Mouse (Mus musculus) liver, embryonic 13.5 days (tissue): Measurements from ENCODE around the gene Snx9. TPM values are rescaled to one million over a fixed set of nuclear protein-coding genes. Genes with fewer than 3 reads are reported as not detected.

Source experiments
- ATAC-seq: fragments of 200-750 bp; cut with Nextera tagmentation; 2 replicates; pipeline ENCODE4 v1.8.0; 2017; ENCODE audit warnings: low read depth, mild to moderate bottlenecking, moderate number of reproducible peaks, moderate library complexity
- DNase-seq: peaks from one replicate; pipeline ENCODE4 v3.0.0; 2022
- H3K27ac ChIP-seq: fragments of 300-500 bp; sonication (generic); 2 replicates; pipeline ENCODE4 v1.5.1; 2015; ENCODE audit warnings: moderate library complexity, mild to moderate bottlenecking, inconsistent platforms
- H3K27me3 ChIP-seq: fragments of 300-500 bp; sonication (generic); 2 replicates; pipeline ENCODE4 v1.6.1; 2015; ENCODE audit warnings: mild to moderate bottlenecking, inconsistent platforms
- H3K36me3 ChIP-seq: fragments of 300-500 bp; sonication (generic); 2 replicates; pipeline ENCODE4 v1.6.1; 2015; ENCODE audit warnings: mild to moderate bottlenecking, inconsistent platforms
- H3K4me1 ChIP-seq: fragments of 300-500 bp; sonication (generic); replicated peaks from 2 replicates; pipeline ENCODE4 v1.6.1; 2015; ENCODE audit warnings: inconsistent platforms
- H3K4me2 ChIP-seq: fragments of 300-500 bp; sonication (generic); 2 replicates; pipeline ENCODE4 v1.6.1; 2015; ENCODE audit warnings: inconsistent platforms, mild to moderate bottlenecking, moderate library complexity
- H3K4me3 ChIP-seq: fragments of 300-500 bp; sonication (generic); replicated peaks from 2 replicates; pipeline ENCODE4 v1.5.1; 2015; ENCODE audit warnings: mild to moderate bottlenecking, inconsistent platforms
- H3K9ac ChIP-seq: fragments of 300-500 bp; sonication (generic); 2 replicates; pipeline ENCODE4 v1.6.1; 2015; ENCODE audit warnings: mild to moderate bottlenecking, inconsistent platforms
- H3K9me3 ChIP-seq: fragments of 300-500 bp; sonication (generic); replicated peaks from 2 replicates; pipeline ENCODE4 v1.6.1; 2016; ENCODE audit warnings: inconsistent platforms
- WGBS: fragments of 180-500 bp; shearing (Covaris S2); methylation state at CpG from one replicate; pipeline ENCODE4 v1.1.7; 2015; ENCODE audit not compliant: insufficient replicate concordance; 5-methylcytosine and 5-hydroxymethylcytosine counted together
- polyA plus RNA-seq: library from polyadenylated mRNA; unstranded; fragments of >200 nt; fragmentation: Nextera tagmentation; extraction: Ambion mirVana; gene quantifications from 2 replicates; pipeline ENCODE4 v1.2.1, GENCODE M21; 2015

Snx9 gene
- polyA plus RNA-seq, 1 experiment from 2014 or later = 12.2 TPM

GRCm38 (mm10) chr17:5890429-5890828 lies 49.3 kb downstream of the Snx9 start:
- H3K36me3 ChIP-seq = peaks cover 3% of the 10 kb centered on the region
- DNase-seq (peak; percentile 79), ATAC-seq (peak; percentile 72)
- H3K4me2 ChIP-seq = peak overlapping the region; percentile 43
- WGBS = 17% methylated on average over 8 of the region's 8 CpGs
- H3K9ac ChIP-seq = 0 out of 2 replicates have a peak overlapping the region, but pooled peaks have one; percentile 26
- no peaks in the 10 kb centered on the region for H3K9me3 ChIP-seq
- H3K4me1 ChIP-seq = peaks cover 69% of the 10 kb centered on the region
- no peaks in the 10 kb centered on the region for H3K27me3 ChIP-seq
- no peak overlapping the region for H3K4me3 ChIP-seq
- peak overlapping the region; percentile 60; the same call in 1 of the 2 replicates for H3K27ac ChIP-seq

GRCm38 (mm10) chr17:5891933-5892683 lies 51.0 kb downstream of the Snx9 start:
- Histone ChIP-seq H3K4me2 (no peak overlapping the region), H3K27me3 (no peaks in the 10 kb centered on the region), H3K9me3 (no peaks in the 10 kb centered on the region), H3K4me1 (peaks cover 52% of the 10 kb centered on the region), H3K27ac (peak overlapping the region; percentile 77), H3K4me3 (no peak overlapping the region), H3K9ac (no peak overlapping the region), H3K36me3 (peaks cover 3% of the 10 kb centered on the region)
- ATAC-seq = peak; percentile 39
- DNase-seq = no peak
- 58% methylated on average over 9 of the region's 9 CpGs for WGBS

GRCm38 (mm10) chr17:5893092-5893491 lies 52.0 kb downstream of the Snx9 start:
- peaks cover 3% of the 10 kb centered on the region for H3K36me3 ChIP-seq
- DNase-seq = peak; percentile 25
- 2% methylated on average over 7 of the region's 7 CpGs for WGBS
- H3K4me2 ChIP-seq = no peak overlapping the region; the same call in 1 of the 2 replicates
- H3K4me1 ChIP-seq = peaks cover 49% of the 10 kb centered on the region
- H3K9me3 ChIP-seq = no peaks in the 10 kb centered on the region
- H3K27ac ChIP-seq = peak overlapping the region; percentile 77
- no peak overlapping the region for H3K4me3 ChIP-seq
- ATAC-seq = peak; percentile 88
- H3K9ac ChIP-seq = 0 out of 2 replicates have a peak overlapping the region, but pooled peaks have one; percentile 3
- no peaks in the 10 kb centered on the region for H3K27me3 ChIP-seq

- Histone ChIP-seq H3K27me3 (no peaks in the 10 kb centered on the region), H3K9me3 (no peaks in the 10 kb centered on the region), H3K4me3 (no peak overlapping the region), H3K4me1 (peaks cover 49% of the 10 kb centered on the region), H3K9ac (0 out of 2 replicates have a peak overlapping the region, but pooled peaks have one; percentile 3), H3K27ac (peak overlapping the region; percentile 77), H3K36me3 (peaks cover 3% of the 10 kb centered on the region), H3K4me2 (no peak overlapping the region; the same call in 1 of the 2 replicates)
- no peak for DNase-seq
- 50% methylated on average over 7 of the region's 7 CpGs for WGBS
- no peak for ATAC-seq
Measured at GRCm38 (mm10) chr17:5893574-5894148, 52.5 kb downstream of the Snx9 start.

GRCm38 (mm10) chr17:5896066-5896465 lies 54.9 kb downstream of the Snx9 start:
- Histone ChIP-seq H3K4me3 (no peak overlapping the region), H3K27me3 (no peaks in the 10 kb centered on the region), H3K4me1 (peaks cover 36% of the 10 kb centered on the region), H3K36me3 (peaks cover 19% of the 10 kb centered on the region), H3K27ac (no peak overlapping the region), H3K9ac (no peak overlapping the region), H3K4me2 (no peak overlapping the region), H3K9me3 (no peaks in the 10 kb centered on the region)
- ATAC-seq (no peak), DNase-seq (no peak)
- WGBS = 57% methylated on average over 4 of the region's 4 CpGs

- WGBS = 76% methylated on average over 7 of the region's 7 CpGs
- Histone ChIP-seq H3K27me3 (no peaks in the 10 kb centered on the region), H3K9me3 (no peaks in the 10 kb centered on the region), H3K9ac (no peak overlapping the region), H3K27ac (no peak overlapping the region), H3K4me2 (no peak overlapping the region), H3K4me1 (peaks cover 31% of the 10 kb centered on the region), H3K4me3 (no peak overlapping the region), H3K36me3 (peaks cover 19% of the 10 kb centered on the region)
- DNase-seq (no peak), ATAC-seq (no peak)
Measured at GRCm38 (mm10) chr17:5896607-5897006, 55.5 kb downstream of the Snx9 start.

GRCm38 (mm10) chr17:5897326-5898200 lies 56.4 kb downstream of the Snx9 start:
- Histone ChIP-seq H3K4me1 (peaks cover 22% of the 10 kb centered on the region), H3K4me2 (no peak overlapping the region), H3K4me3 (no peak overlapping the region), H3K9ac (no peak overlapping the region), H3K36me3 (peaks cover 28% of the 10 kb centered on the region), H3K27me3 (no peaks in the 10 kb centered on the region), H3K9me3 (no peaks in the 10 kb centered on the region), H3K27ac (no peak overlapping the region)
- DNase-seq = no peak
- no peak for ATAC-seq
- WGBS = 82% methylated on average over 17 of the region's 17 CpGs

DNA sequence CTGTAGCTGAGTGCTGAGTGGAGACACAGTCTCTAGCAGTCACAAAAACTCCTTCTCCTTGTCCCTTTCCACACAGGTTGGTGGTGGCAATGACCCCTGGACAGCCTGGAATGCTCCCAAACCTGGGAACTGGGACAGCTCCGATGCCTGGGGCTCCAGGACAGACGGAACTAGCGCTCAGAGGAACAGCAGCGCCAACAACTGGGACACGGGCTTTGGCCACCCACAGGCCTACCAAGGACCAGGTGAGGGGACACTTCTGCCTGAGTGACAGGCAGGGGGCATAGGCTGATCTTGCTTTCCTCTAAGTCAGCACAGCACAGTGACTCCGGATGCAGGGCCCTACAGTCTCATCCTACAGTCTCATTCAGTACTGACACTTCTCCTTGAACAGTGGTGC lies 58.1 kb downstream of the Snx9 start:
- no peak overlapping the region for H3K27ac ChIP-seq
- DNase-seq (no peak), ATAC-seq (no peak)
- peaks cover 33% of the 10 kb centered on the region for H3K36me3 ChIP-seq
- H3K9ac ChIP-seq = no peak overlapping the region
- no peak overlapping the region for H3K4me3 ChIP-seq
- WGBS = 78% methylated on average over 6 of the region's 6 CpGs
- no peak overlapping the region for H3K4me2 ChIP-seq
- H3K4me1 ChIP-seq = peaks cover 5% of the 10 kb centered on the region
- H3K27me3 ChIP-seq = no peaks in the 10 kb centered on the region
- H3K9me3 ChIP-seq = no peaks in the 10 kb centered on the region

DNA sequence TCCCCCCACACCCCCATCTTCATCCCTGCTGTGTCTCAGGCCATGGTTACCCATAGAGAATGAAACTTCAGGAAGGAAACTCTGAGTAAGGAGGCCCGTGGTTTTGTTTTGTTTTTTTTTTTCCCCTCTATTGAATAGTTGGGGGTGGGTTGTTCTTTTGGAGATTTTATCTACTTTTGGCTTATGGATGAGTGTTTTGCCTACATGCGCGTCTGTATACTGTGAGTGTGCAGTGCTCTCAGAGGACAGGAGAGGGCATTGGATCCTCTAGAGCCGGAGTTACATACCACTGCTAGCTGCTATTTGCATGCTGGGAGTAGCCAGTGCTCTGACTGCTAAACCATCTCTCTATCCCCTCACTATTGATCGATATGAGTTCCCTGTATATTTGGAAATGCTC lies 60.3 kb downstream of the Snx9 start:
- H3K9ac ChIP-seq = no peak overlapping the region
- 71% methylated on average over 5 of the region's 5 CpGs for WGBS
- no peak overlapping the region for H3K4me2 ChIP-seq
- DNase-seq (no peak), ATAC-seq (no peak)
- H3K36me3 ChIP-seq = peaks cover 46% of the 10 kb centered on the region
- H3K4me1 ChIP-seq = peaks cover 13% of the 10 kb centered on the region
- H3K27ac ChIP-seq = no peak overlapping the region
- H3K27me3 ChIP-seq = no peaks in the 10 kb centered on the region
- H3K4me3 ChIP-seq = no peak overlapping the region
- no peaks in the 10 kb centered on the region for H3K9me3 ChIP-seq

DNA sequence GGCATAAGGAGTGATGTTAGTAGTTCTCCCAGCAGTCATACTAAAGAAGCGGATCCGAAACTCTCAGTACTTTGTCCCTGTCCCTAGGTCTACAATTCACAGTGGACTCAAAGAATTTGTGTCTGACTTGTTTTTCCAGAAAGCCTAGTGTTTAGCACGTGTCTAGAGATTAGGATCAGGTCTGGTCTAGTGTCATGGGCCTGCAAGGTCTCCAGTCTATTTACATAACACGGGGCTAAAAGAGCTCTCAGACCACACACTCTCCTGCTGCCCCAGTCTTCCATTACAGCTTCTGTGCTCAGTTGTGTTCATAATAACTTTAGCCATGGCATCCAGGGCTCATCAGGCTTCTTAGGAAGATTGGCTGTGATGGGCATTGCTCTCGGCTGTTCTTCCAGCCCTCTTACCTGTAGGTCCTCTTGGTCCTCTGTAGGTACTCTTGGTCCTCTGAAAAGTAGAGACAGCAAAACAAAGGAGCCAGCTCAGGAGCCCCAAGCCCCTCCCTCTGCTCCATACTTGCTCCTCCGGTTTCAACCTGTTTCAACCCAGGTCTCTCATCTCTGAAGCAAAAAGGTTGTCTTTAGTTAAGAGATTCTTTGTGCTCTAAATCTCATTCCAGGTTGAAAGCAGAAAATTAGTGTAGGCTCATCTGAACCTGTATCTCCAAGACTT lies 62.6 kb downstream of the Snx9 start:
- no peaks in the 10 kb centered on the region for H3K27me3 ChIP-seq
- no peak overlapping the region for H3K4me2 ChIP-seq
- no peak overlapping the region for H3K9ac ChIP-seq
- no peak overlapping the region for H3K27ac ChIP-seq
- peaks cover 13% of the 10 kb centered on the region for H3K4me1 ChIP-seq
- H3K4me3 ChIP-seq = no peak overlapping the region
- H3K9me3 ChIP-seq = no peaks in the 10 kb centered on the region
- 66% methylated on average over 6 of the region's 6 CpGs for WGBS
- ATAC-seq (no peak), DNase-seq (no peak)
- peaks cover 57% of the 10 kb centered on the region for H3K36me3 ChIP-seq

DNA sequence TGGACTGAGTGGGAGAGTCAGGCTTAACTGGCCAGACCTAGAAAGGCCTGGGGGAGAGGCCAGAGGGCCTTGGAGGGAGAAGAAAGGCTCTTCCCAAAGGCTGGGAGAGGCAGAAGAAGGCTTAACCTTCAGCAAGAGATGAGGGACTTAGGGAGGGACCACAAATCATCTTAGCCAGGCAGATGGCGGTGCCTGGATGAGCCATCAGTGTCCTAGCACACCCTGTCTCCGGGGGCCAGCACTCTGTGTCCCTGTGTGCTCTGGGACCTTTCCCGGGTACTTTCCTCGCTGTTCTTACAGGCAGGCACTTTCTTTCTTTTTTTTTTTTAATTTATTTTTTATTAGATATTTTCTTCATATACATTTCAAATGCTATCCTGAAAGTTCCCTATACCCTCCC lies 68.6 kb downstream of the Snx9 start:
- no peak for ATAC-seq
- H3K27me3 ChIP-seq = no peaks in the 10 kb centered on the region
- H3K4me3 ChIP-seq = no peak overlapping the region
- no peak overlapping the region for H3K27ac ChIP-seq
- WGBS = 79% methylated on average over 4 of the region's 4 CpGs
- H3K36me3 ChIP-seq = peaks cover 36% of the 10 kb centered on the region
- no peak for DNase-seq
- H3K4me2 ChIP-seq = no peak overlapping the region
- H3K9me3 ChIP-seq = no peaks in the 10 kb centered on the region
- H3K4me1 ChIP-seq = peaks cover 23% of the 10 kb centered on the region
- no peak overlapping the region for H3K9ac ChIP-seq
